ENCODE assay signal across 8 mouse cellular contexts in genomic region chr9:58204448-58205000, GRCm38 (mm10). TPM values are rescaled to one million over a fixed set of nuclear protein-coding genes. Genes with fewer than 3 reads are reported as not detected.
DNase-seq lines count a peak whose midpoint lies in the region; ATAC-seq and TF ChIP-seq lines count a peak whose summit lies in the region.

No protein-coding gene starts in this region.

- peak; percentile 24; the same call in 1 of the 2 replicates for ATAC-seq in forebrain, embryonic 15.5 days (replicated peaks)
- peak; percentile 49; the same call in 1 of the 2 replicates for ATAC-seq in neural tube, embryonic 15.5 days (ENCODE audit: low FRiP score)

- no peak overlapping the region for H3K27ac ChIP-seq in ES-E14 (ENCODE audit: insufficient read depth, low read depth, low read length, poor library complexity, severe bottlenecking)
- peak overlapping the region; percentile 97 for H3K27ac ChIP-seq in forebrain, embryonic 15.5 days (replicated peaks)
- H3K27ac ChIP-seq in neural tube, embryonic 15.5 days (replicated peaks) = peak overlapping the region; percentile 43

- H3K36me3 ChIP-seq in ES-E14 (ENCODE audit: control insufficient read depth, insufficient read depth, low read length, poor library complexity, severe bottlenecking) = no peaks in the 10 kb centered on the region
- H3K36me3 ChIP-seq in forebrain, embryonic 15.5 days = no peaks in the 10 kb centered on the region
- no peaks in the 10 kb centered on the region for H3K36me3 ChIP-seq in neural tube, embryonic 15.5 days

- no peak for TF ChIP-seq POLR2A in lung, adult 2 months (IDR thresholded peaks at IDR 0.05; ENCODE audit: borderline replicate concordance, extremely low read depth, low read depth, low read length)

- DNase-seq in ES-E14 (ENCODE audit: low read depth, low spot score) = peak; percentile 89
- peak; percentile 78 for DNase-seq in cerebellum, adult 11-12 months
- peak; percentile 93 to 97 for DNase-seq in heart, postnatal 14 days
- peak; percentile 68 for DNase-seq in large intestine, adult 2 months (ENCODE audit: low read depth, low spot score)
- peak; percentile 93 for DNase-seq in lung, adult 2 months
- DNase-seq in thymus, adult 18-20 months = peak; percentile 67 to 73

- peak overlapping the region; percentile 60 to 82 for H3K4me3 ChIP-seq in ES-E14 (ENCODE audit: insufficient read depth in 1 of 2, low read depth in 1 of 2, low read length in 2 of 2, poor library complexity in 1 of 2, severe bottlenecking in 1 of 2)
- H3K4me3 ChIP-seq in forebrain, embryonic 15.5 days = peak overlapping the region; percentile 54
- peak overlapping the region; percentile 51 for H3K4me3 ChIP-seq in lung, adult 2 months (replicated peaks; ENCODE audit: extremely low read depth, low read depth, low read length)
- peak overlapping the region; percentile 32 for H3K4me3 ChIP-seq in neural tube, embryonic 15.5 days (replicated peaks)

- peak overlapping the region; percentile 77 for H3K4me2 ChIP-seq in forebrain, embryonic 15.5 days (replicated peaks)
- H3K4me2 ChIP-seq in neural tube, embryonic 15.5 days = peak overlapping the region; percentile 59

- H3K27me3 ChIP-seq in forebrain, embryonic 15.5 days = peaks cover 18% of the 10 kb centered on the region; the same call in 1 of the 2 replicates
- peaks cover 55% of the 10 kb centered on the region for H3K27me3 ChIP-seq in neural tube, embryonic 15.5 days (replicated peaks)

- H3K9me3 ChIP-seq in ES-E14 (ENCODE audit: control insufficient read depth, insufficient read depth, low read depth, low read length) = no peaks in the 10 kb centered on the region
- no peaks in the 10 kb centered on the region for H3K9me3 ChIP-seq in forebrain, embryonic 15.5 days
- no peaks in the 10 kb centered on the region for H3K9me3 ChIP-seq in neural tube, embryonic 15.5 days (replicated peaks)

- 3% methylated on average over 18 of the region's 18 CpGs for WGBS in forebrain, embryonic 15.5 days
- WGBS in large intestine, adult 2 months = 3% methylated on average over 18 of the region's 18 CpGs
- WGBS in lung, adult 2 months = 2% methylated on average over 18 of the region's 18 CpGs
- WGBS in neural tube, embryonic 15.5 days = 2% methylated on average over 18 of the region's 18 CpGs

- peaks cover 10 to 25% of the 10 kb centered on the region in 2 experiments; a peak in 3 of 4 replicates for H3K4me1 ChIP-seq in ES-E14 (ENCODE audit: control insufficient read depth in 2 of 2, insufficient read depth in 2 of 2, low read length in 2 of 2, poor library complexity in 1 of 2)
- H3K4me1 ChIP-seq in forebrain, embryonic 15.5 days = peaks cover 69% of the 10 kb centered on the region
- 0 out of 2 replicates have a peak, but pooled peaks cover 5% of the 10 kb centered on the region for H3K4me1 ChIP-seq in lung, adult 2 months (ENCODE audit: control insufficient read depth, insufficient read depth, low read length)
- peaks cover 43% of the 10 kb centered on the region for H3K4me1 ChIP-seq in neural tube, embryonic 15.5 days

- in situ Hi-C loops in ES-E14 (cut with MboI; ENCODE audit: low sequenced_read_pairs in 2 of 2, unreplicated experiment in 2 of 2) = loop anchor here (5.0 to 25.0 kb wide), 2 partner anchors 167 to 342 kb away; no protein-coding TSS in a partner anchor

- H3K9ac ChIP-seq in ES-E14 (ENCODE audit: insufficient read depth, low read depth, low read length, poor library complexity, severe bottlenecking) = peak overlapping the region; percentile 54; the same call in 1 of the 2 replicates
- H3K9ac ChIP-seq in forebrain, embryonic 15.5 days (replicated peaks) = peak overlapping the region; percentile 70
- no peak overlapping the region for H3K9ac ChIP-seq in neural tube, embryonic 15.5 days (replicated peaks)

- peak; percentile 94 for TF ChIP-seq CTCF in lung, adult 2 months (IDR thresholded peaks at IDR 0.05; ENCODE audit: insufficient read depth, low read length)

- intact Hi-C loops in heart, postnatal 14 days (cut with DNase I) = loop anchor here (1.0 kb wide), 1 partner anchor 166 kb away; no protein-coding TSS in a partner anchor

TF ChIP-seq in ES-E14, 5 proteins besides CTCF, POLR2A, EP300 and RAD21:
- TF ChIP-seq MAFK (IDR thresholded peaks at IDR 0.05; ENCODE audit: insufficient read depth, low read depth, low read length) = no peak
- no peak for TF ChIP-seq ZNF384 (IDR thresholded peaks at IDR 0.05; ENCODE audit: low read depth, low read length)
- peak; percentile 89 for TF ChIP-seq ZC3H11A (IDR thresholded peaks at IDR 0.05; ENCODE audit: borderline replicate concordance, low read depth, low read length)
- 0 out of 2 replicates have a peak, but pooled peaks have one; percentile 47 for TF ChIP-seq HCFC1 (IDR thresholded peaks at IDR 0.05; ENCODE audit: borderline replicate concordance, insufficient read depth, low read length)
- TF ChIP-seq CHD2 (IDR thresholded peaks at IDR 0.05; ENCODE audit: low read depth, low read length) = no peak

RNA-seq across cellular contexts. Expression of gene Islr2, which starts 0.4 kb away (rescaled TPM):
- 7.8 and 12.8 TPM in 2 replicates for total RNA-seq in ES-E14 (2012; rRNA removed)
- 83.3 and 83.4 TPM in 2 replicates for polyA plus RNA-seq in forebrain, embryonic 15.5 days (2015; fragmentation: Nextera tagmentation; extraction: Ambion mirVana)
- total RNA-seq in heart, postnatal 14 days (2021) = 1 to 10 TPM; 3.0 to 3.3 TPM
- 0.68 and 0.96 TPM in 2 replicates for polyA plus RNA-seq in large intestine, adult 2 months (2012; rRNA removed)
- polyA plus RNA-seq in lung, adult 2 months (2012; rRNA removed) = 0.11 and 0.90 TPM in 2 replicates
- polyA plus RNA-seq in neural tube, embryonic 15.5 days (2015; fragmentation: Nextera tagmentation; extraction: Ambion mirVana) = 8.5 and 11.5 TPM in 2 replicates

RNA-seq across cellular contexts. Expression of gene Islr, which starts 0.4 kb away (rescaled TPM):
- total RNA-seq in ES-E14 (2012; rRNA removed) = 0.22 and 0.26 TPM in 2 replicates
- polyA plus RNA-seq in forebrain, embryonic 15.5 days (2015; fragmentation: Nextera tagmentation; extraction: Ambion mirVana) = 15.1 and 16.9 TPM in 2 replicates
- total RNA-seq in heart, postnatal 14 days (2021) = 10 to 100 TPM; 44.0 to 44.6 TPM
- polyA plus RNA-seq in large intestine, adult 2 months (2012; rRNA removed) = 31.6 and 32.1 TPM in 2 replicates
- 62.6 and 74.0 TPM in 2 replicates for polyA plus RNA-seq in lung, adult 2 months (2012; rRNA removed)
- polyA plus RNA-seq in neural tube, embryonic 15.5 days (2015; fragmentation: Nextera tagmentation; extraction: Ambion mirVana) = 52.3 and 54.2 TPM in 2 replicates

RNA-seq across cellular contexts. Expression of gene Pml, which starts 45.1 kb away (rescaled TPM):
- total RNA-seq in ES-E14 (2012; rRNA removed) = 72.6 and 112 TPM in 2 replicates
- 7.5 and 8.8 TPM in 2 replicates for polyA plus RNA-seq in forebrain, embryonic 15.5 days (2015; fragmentation: Nextera tagmentation; extraction: Ambion mirVana)
- 10 to 100 TPM; 10.9 to 11.9 TPM for total RNA-seq in heart, postnatal 14 days (2021)
- polyA plus RNA-seq in large intestine, adult 2 months (2012; rRNA removed) = 35.1 and 43.9 TPM in 2 replicates
- polyA plus RNA-seq in lung, adult 2 months (2012; rRNA removed) = 24.0 and 29.6 TPM in 2 replicates
- 3.9 and 8.6 TPM in 2 replicates for polyA plus RNA-seq in neural tube, embryonic 15.5 days (2015; fragmentation: Nextera tagmentation; extraction: Ambion mirVana)

RNA-seq across cellular contexts. Expression of gene Stoml1, which starts 48.4 kb away (rescaled TPM):
- 51.7 and 95.7 TPM in 2 replicates for total RNA-seq in ES-E14 (2012; rRNA removed)
- 107 and 109 TPM in 2 replicates for polyA plus RNA-seq in forebrain, embryonic 15.5 days (2015; fragmentation: Nextera tagmentation; extraction: Ambion mirVana)
- 10 to 100 TPM; 12.7 to 12.9 TPM for total RNA-seq in heart, postnatal 14 days (2021)
- polyA plus RNA-seq in large intestine, adult 2 months (2012; rRNA removed) = 23.4 and 28.8 TPM in 2 replicates
- 38.8 and 52.2 TPM in 2 replicates for polyA plus RNA-seq in lung, adult 2 months (2012; rRNA removed)
- 121 and 136 TPM in 2 replicates for polyA plus RNA-seq in neural tube, embryonic 15.5 days (2015; fragmentation: Nextera tagmentation; extraction: Ambion mirVana)
